Mouse (Mus musculus): ENCODE data around the gene Rap1b.

Rap1b gene

DNA sequence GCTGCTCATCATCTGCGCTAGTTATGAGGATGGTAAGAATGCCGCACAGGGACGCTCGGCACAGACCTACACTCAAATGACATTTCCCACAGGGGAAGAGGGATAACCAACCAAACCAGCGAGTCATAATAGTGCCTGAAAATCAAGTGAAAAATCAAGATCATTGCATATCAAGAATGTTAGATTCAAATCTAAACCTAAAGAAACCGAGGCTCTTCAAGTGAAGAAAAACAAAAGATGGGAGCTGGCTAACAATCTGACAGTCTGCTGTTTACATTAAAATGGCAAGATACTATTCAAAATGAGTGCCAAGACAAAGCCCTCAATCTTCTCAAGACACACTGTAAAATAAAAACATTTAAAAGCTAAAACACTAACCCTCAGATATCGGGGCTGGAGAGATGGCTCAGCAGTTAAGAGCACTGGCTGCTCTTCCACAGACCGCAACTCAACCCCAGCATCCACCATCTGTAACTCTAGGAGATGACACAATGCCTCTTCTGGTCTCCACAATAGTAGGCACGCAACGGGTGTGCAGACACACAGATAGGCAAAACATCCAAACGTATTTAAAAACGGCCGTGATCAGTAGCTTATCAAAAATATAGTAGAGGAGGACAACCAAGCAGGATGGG lies 61.9 kb downstream of the Rap1b start:
- DNase-seq (ENCODE audit: low read depth), result no peak

DNA sequence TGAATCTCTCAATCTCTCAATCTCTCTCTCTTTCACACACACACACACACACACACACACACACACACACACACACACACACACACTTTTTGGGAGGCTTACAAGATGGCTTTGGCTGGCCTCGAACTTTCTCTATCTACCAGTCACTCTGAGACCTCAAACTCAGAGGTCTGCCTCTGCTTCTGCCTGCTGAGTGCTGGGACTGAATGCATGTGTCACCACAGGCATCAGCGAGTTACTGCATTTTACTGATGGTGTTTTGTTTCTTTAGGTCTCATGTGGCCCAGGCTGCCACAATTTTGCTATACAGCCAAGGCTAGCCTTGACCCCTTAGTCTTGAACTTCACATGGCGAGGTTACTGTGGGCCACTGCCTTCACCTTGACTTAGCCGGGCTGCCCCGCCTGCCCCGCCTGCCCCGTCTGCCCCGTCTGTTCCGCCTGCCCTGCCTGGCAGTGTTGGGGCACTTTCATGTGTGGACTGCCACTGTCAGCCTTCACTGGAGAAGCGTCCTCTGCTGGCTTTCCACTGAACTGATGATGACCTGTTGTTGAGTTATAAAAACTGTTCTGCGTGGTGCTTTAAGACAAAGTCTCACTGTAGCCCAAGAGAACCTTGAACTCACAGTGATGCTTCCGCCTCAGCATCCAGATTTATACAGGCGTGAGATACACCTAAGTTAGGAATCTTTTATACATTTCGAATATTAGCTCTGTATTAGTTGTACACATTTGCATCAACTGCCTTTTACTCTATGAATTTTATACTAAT lies 63.2 kb downstream of the Rap1b start:
- DNase-seq (ENCODE audit: low read depth), result no peak

DNA sequence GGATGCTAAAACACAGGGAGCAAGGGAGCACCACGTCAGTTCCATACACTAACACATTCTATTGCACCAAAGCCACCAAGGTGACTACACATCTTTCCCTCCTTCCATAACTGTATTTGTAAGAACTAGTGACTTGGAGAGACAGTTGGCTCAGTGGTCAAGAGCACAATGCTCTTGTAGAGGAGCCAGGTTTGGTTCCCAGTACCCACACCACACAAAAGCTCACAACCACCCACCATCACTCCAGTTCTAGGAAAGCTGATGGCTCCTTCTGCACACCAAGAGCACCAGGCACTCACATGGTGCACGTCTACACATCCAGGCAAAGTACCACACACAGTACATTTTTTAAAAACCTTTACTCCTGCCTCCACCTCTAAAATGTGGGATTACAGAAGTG lies 63.8 kb downstream of the Rap1b start:
- DNase-seq (ENCODE audit: low read depth), result no peak

DNA sequence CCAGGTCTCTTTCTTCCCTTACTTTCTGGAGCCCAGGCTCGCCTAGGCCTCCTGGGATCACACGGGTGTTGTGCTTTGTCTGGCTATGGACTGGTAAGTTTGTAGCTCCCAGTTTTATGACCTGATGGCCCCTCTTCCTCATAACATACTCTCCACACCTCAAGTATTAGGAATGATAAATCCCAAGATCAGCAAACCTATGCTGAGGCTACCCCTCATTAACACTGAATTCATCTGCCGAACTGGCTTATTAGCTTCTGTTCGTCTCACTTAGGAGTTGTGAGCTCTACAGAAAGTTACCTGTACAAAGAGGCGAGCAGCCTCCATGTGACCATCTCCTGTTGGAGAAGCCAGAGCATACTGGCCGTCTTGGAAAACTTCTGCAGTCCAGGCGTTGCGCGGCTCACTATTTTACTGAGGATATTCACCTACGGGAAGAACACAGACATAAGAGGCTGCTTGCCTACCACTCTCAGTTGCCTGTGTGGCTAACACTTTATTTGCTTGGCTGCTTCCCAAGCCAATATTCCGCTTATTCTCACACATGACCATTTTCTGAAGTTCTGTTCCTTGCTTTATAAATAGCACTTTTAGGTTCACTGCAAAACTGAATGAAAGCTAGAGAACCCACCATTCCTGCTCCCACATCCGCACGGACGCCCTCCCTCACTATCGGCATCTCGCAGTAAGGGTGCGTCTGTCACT lies 64.7 kb downstream of the Rap1b start:
- no peak for DNase-seq (ENCODE audit: low read depth)

DNA sequence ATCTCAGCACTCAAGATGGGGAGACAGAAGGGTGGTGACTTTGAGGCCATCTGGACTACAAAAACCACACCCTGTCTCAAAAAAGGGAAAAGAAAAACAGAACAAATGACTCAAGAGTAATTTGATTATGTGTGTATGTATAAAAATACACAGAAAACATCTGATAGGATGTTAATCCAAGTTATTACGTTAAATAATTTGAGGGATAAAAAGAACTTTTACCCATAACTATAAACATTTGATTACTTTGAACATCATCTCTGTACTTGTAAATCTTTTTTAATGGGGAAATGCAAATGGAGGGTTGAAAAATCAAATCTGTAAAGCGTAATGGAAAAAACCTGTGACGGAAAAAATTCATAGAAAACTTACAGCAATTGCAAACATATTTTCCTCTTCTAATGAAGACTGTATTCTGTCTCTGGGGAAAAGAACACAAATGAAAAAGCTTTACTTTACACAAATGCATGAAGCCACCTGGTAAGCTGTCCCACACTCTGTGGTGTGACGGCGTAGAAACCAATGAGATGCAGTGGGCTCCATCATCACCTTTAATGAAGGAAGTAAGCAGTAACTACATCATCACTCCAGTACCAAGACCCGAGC lies 65.4 kb downstream of the Rap1b start:
- DNase-seq (ENCODE audit: low read depth), result no peak

DNA sequence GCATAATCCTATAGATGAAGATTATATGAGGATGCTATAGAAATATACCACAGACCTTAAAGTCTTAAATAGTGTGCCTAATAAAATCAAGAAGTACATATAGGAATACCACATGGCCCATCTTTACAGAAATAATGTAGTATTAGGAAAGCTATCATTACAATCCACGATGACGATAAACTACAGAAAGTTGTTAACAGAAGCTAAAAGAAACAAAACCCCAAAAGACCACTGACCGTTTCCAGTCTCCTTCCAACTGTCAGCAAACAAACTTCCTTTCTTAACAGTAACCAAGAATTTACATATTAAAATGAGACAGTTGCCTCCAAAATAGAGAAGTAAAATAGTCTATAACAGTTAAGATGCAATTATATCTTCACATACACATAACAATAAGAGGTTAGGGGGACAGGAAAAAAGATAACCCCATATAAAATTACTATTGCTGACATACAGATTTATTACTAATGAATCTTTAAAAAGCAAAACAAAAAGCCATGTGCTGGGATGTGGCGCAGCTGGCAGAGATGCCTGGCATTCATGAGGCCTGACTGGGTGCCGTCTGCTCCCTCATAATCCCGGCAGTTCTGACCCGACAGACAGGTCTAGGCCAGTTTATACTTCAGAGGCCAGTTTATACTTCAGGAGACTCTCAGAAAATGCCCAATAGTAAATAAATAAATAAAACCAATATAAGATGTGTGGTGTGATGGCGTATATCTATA lies 66.1 kb downstream of the Rap1b start:
- DNase-seq (ENCODE audit: low read depth), result no peak

DNA sequence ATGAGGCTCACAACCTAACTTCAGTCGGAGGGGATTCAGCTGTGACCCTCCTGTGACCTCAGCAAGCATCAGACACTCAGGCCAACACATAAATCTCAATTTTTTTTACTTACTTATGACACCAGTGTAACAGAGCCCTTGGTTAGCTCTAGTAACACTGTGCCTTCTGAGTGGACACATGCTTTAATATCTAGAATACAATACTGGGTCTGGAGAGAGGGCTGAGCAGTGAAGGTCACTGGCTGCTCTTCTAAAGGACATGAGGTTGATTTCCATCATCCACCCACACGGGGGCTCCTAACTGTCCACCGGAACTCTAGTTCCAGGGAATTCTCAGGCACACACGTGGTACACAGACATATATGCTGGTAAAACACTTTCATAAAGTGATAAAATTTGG lies 66.9 kb downstream of the Rap1b start:
- DNase-seq (ENCODE audit: low read depth), result no peak

DNA sequence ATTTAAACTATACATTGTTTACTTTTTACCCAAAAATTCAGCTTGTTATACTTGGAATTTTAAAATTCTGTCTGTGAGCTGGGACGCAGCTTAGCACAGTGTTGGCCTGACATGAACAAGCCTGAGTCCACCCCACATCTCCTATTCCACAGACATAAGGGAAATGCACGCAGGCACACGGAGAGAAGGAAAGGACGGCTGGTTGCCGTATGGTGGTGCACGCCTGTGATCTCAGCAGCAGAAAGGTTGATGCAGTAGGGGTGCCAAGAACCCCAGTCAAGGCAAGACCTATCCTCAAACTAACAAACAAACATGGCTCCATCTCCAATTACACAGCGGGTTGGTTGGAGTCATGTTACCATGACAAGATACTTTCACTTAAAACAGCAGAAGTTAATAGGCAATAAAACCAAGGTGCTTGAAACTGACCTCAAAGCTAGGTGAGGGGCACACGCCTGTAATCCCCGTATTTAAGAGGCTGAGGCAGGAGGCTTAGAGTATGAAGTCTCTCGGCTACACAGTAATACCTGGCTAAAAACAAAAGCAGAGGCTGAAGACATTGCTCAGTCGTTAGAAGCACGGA lies 67.4 kb downstream of the Rap1b start:
- DNase-seq (ENCODE audit: low read depth), result no peak

DNA sequence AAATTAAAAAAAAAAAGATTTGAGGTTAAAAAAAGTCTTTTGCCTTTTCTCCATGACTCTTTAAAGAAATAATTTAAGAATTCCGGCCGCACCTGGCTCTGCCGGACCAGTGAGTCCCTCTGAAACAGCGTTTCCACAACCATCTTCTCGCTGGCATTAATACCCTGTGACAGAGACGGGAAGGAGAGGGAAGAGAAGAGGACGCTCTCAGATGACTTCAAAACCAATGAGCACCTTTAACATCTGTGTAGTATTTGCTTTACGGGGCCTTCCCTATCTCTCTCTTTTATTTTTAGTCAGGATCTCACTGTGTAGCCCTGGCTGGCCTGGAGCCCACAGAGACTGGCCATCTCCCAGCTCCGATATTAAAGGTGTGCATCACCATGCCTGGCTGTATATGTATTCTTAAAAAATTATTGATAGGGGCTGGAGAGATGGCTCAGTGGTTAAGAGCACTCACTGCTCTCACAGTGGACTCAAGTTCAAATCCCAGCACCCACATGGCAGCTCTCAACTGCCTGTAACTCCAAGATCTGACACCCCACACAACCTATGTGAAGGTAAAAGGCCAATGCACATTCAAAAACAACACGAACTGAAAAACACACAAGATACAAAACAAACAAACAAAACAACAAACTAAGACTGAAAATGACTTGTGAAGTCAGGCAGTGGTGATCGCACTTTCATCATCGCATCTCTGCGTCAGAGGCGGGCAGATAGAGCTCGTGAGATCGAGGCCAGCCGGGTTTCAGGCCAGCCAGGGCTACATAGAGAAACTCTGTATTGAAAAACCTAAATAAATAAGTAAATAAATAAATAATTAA lies 68.1 kb downstream of the Rap1b start:
- DNase-seq (ENCODE audit: low read depth), result no peak

DNA sequence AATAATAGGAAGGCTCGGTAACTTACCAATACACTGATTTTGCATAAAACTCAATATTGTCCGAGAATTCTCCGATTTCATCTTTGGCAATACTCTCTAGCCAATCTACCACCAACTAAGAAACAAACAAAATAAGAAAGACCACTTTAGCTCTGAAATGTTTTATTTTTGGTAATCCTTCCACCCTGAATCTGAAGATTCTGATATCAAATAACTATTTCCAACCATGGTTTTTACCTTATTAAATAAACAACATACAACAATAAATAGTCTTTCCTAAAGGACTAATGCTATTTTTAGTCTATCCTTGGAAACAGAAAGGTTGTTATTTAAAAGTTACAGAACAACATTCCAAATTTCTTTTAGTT lies 68.7 kb downstream of the Rap1b start:
- no peak for DNase-seq (ENCODE audit: low read depth)

DNA sequence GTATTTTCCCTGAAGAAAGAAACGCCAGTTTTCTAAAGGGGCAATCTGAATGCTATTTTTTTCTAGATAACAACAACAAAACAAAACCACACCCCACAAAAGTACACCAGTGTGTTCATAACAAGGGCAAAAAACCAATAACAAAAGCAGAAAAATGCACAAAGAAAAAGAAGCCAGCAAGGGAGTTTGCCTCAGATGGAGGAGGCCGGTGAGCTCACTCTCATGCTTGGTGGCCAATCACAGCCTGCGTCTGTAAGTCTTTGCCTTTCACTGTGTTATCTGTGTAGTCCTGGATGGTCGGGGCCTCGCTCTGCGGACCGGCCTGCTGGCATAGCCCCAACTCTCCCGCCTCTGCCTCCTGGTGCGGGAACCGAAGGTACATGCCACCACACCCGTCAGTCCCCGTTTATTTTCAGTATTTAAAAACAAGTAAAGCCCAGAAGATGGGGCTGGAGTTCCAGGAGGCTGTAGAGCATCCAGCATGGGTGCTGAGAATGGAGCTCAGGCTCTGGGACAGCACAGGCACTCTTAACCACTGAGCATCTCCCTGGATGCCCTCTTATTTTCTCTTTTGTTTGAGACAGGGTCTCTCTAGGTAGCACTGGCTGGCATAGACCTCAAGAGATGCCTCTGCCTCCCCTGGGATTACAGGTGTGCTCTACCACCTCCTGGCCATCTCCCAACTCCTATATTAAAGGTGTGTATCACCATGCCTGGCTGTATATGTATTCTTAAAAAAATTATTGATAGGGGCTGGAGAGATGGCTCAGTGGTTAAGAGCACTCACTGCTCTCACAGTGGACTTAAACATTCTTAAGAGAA lies 69.3 kb downstream of the Rap1b start:
- DNase-seq (ENCODE audit: low read depth), result no peak

DNA sequence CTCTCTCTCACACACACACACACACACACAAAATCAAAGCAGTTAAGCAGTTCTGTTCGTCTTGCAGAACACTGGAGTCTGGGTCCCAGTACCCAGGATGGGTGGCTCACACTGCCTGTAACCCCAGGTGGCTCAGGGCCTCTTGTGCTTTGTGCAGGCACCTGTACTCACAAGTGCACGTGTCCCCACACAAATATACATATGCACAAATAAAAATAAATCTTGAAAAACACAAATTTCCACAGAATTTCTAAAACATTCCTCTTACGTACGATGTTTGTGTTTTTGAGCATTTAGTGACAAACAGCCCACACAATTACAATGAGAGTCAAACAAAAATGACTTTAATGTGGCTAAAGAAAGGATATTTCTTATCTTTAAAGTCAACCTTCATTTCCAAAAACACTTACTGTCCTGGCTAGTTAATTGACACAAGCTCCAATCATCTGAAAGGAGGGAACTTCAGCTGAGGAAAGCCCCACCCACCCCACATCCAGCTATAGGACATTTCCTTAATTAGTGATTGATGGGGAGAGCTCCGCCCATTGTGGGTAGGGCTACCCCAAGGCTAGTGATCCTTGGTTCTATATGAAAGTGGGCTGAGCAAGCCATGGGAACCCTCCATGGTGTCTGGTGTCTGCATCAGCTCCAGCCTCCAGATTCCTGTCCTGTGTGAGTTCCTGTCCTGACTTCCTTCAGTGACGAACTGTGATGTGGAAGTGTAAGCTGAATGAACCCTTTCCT lies 70.3 kb downstream of the Rap1b start:
- no peak for DNase-seq (ENCODE audit: low read depth)

DNA sequence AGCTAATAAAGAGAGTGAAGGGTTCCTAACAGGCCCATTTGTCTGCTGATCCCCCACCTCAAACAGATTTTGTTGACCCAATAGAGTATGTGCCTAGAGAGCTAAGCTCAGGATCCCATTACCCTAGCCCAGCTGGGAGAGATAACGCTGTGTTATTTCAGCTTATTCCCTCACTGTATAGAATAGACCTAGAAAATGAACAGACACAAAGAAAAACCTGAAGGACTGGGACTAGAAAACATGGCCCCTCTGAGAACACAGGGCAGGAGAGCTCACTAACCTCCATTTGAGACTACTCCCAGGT lies 71.1 kb downstream of the Rap1b start:
- no peak for DNase-seq (ENCODE audit: low read depth)

DNA sequence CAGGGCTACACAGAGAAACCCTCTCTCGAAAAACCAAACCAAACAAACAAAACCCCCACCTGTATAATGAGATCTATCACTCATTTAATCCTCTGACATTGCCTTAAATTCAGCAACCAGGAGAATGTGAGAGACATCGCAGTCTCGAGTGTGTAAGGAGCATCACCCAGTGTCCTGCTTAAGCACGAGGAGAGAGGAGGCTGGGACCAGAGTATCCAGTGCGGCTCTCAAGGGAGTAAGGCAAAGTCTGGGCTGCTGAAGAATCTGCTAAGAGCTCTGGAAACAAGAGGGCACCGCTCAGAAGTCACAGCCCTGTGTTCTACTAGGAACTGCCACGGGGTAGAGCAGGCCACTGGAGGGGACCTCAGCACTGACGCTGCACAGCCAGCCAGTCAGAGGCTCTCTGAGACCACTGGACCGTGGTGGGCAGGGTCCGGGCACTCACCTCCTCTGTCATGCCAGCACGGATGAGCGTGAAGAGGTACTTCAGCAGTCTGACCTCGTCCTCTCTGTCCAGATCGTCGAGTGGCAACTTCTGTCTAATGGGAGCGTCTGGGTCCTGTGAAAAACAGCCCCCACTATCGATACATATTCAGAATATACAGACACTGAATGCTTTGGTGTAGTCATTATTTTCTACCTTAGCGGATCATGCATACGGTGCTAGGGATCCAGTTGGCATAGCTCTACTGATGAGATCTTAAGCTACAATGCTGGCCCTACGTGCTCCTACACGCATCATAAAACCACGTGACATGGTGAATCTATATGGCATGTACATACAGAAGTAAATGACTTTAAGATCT lies 71.6 kb downstream of the Rap1b start:
- no peak for DNase-seq (ENCODE audit: low read depth)

DNA sequence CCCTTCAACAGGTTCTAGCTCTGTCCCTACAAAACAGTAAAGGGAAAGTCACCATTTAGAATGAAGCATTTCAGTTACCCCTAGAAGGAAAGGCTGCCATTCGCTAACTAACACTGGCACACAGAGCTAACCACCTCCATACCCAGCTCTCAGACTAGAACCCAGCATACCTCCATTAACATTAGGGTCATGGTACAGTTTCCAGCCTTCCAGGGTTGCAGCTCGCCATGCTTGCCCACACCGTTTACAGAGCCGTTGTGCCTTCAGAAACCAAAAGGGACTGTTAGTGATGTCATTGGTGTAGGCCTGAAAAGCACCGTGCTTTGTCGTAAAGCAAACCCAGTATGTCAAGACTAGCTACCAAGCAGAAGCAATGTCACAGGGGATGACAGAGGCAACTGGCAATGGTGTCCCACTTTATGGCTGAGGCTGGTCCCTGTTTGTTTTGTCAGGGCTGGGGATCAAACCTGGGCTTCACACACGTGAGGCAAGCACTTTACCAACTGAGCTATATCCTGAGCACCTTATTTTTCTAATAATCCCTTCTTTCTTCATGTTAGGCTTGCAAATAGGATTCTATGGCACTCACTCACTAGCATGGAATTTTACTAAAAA lies 72.6 kb downstream of the Rap1b start:
- DNase-seq (ENCODE audit: low read depth), result no peak

DNA sequence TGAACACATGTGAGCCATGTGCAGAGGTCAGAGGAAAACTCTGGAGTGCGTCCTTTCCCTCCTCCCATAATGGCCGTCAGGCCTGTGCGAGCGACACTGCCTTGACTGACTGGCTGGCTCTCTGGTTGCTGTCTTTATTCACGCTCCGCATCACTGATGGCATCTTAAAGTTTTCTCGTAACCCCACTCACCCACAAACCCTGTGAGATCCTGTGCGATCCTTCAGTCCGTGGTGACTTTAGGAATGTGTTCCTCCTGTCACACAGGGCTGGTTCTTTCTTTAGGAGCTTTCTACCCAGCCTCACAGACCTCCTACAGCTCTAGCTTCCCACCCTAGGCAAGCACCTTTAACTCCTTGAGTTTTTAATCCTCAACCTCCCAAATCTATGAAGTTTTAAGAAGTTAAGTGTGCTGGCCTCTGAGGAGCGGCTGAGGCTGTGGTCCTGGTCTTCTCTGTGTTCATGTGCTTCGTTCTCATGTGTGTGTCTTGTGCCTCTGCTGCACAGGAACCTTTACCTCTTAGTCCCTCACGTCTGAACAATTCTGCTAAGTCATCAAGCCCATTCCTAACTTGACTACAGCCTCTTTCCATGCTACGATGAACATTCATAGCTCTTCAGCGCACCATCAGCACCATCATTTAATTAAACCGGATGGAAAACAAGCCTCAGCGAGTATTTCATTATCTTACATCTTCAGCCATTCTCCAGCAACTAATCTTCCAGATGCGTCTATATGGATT lies 73.3 kb downstream of the Rap1b start:
- DNase-seq (ENCODE audit: low read depth), result no peak

DNA sequence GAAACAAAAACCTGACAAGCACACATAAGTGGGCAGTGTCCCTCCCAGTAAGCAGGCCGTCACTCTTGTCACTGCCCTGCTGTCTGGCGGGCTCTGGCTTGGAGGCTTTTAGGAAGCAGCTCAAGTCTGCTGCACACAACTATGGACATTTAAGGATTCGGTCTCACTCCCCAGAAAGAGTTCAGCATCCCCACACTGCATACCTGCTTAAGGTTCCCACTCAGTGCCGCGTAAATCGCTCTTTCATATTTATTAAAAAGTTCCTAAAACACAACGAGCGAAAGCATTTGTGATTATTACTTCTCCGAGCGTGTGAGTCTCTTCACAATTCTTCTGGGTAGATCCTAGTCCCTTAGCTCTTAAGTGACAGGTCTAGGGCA lies 74.7 kb downstream of the Rap1b start:
- DNase-seq (ENCODE audit: low read depth), result no peak
